Mouse (Mus musculus) small intestine, adult 2 months (tissue): Measurements from ENCODE around the gene Pecr. TPM values are rescaled to one million over a fixed set of nuclear protein-coding genes. Genes with fewer than 3 reads are reported as not detected.
"Not testable (repeated sequence)": the region's sequence is repeated elsewhere in the genome, so short reads cannot be mapped to it uniquely, and the experiment has no call there.

Experiments used
- H3K27ac ChIP-seq: fragments of 200-500 bp; 2 replicates; pipeline ENCODE4 v1.5.1; 2012; ENCODE audit warnings: low read depth, low read length, control low read depth, inconsistent platforms; ENCODE audit not compliant: insufficient read depth
- H3K27me3 ChIP-seq: fragments of 200-500 bp; 2 replicates; pipeline ENCODE4 v1.6.1; 2012; ENCODE audit warnings: mild to moderate bottlenecking, moderate library complexity, low read length, inconsistent platforms; ENCODE audit not compliant: control insufficient read depth, insufficient read depth
- H3K36me3 ChIP-seq: fragments of 200-500 bp; 2 replicates; pipeline ENCODE4 v1.6.1; 2012; ENCODE audit warnings: mild to moderate bottlenecking, low read length, control low read depth, inconsistent platforms; ENCODE audit not compliant: control insufficient read depth, insufficient read depth
- H3K4me1 ChIP-seq: fragments of 200-500 bp; 2 replicates; pipeline ENCODE4 v1.6.1; 2012; ENCODE audit warnings: low read length, inconsistent platforms, mixed read lengths; ENCODE audit not compliant: control insufficient read depth, insufficient read depth, insufficient read length
- H3K4me3 ChIP-seq: fragments of 200-500 bp; 2 replicates; pipeline ENCODE4 v1.5.1; 2012; ENCODE audit warnings: low read depth, mild to moderate bottlenecking, control low read depth, inconsistent platforms, low read length, moderate library complexity
- CTCF ChIP-seq: fragments of 200-500 bp; IDR thresholded peaks from 2 replicates; pipeline ENCODE4 v1.5.1; 2012; ENCODE audit warnings: low read depth, mild to moderate bottlenecking, control low read depth, inconsistent platforms, low read length, moderate library complexity, mixed read lengths; ENCODE audit not compliant: insufficient replicate concordance, insufficient read length; ENCODE audit errors: extremely low read depth
- POLR2A ChIP-seq: fragments of 200-500 bp; IDR thresholded peaks from 2 replicates; pipeline ENCODE4 v1.6.1; 2012; ENCODE audit warnings: low read depth, mild to moderate bottlenecking, control low read depth, inconsistent platforms, low read length, moderate library complexity
- WGBS: fragments of 180-500 bp; shearing (Covaris S2); methylation state at CpG from one replicate; pipeline ENCODE4 v1.1.7; 2018; 5-methylcytosine and 5-hydroxymethylcytosine counted together
- polyA plus RNA-seq: library from polyadenylated mRNA; depleted of rRNA; stranded (reverse); fragments of >200 nt; gene quantifications from 2 replicates; pipeline ENCODE4 v1.2.3, GENCODE M21; 2012

Pecr gene
- polyA plus RNA-seq, 1 experiment: 3.1 TPM

GRCm38 (mm10) chr1:72244317-72245036 lies 39.6 kb downstream of the Pecr start:
- Histone ChIP-seq H3K4me3 (no peak overlapping the region), H3K27ac (0 out of 2 replicates have a peak overlapping the region, but pooled peaks have one; percentile 8), H3K4me1 (no peaks in the 10 kb centered on the region), H3K27me3 (no peaks in the 10 kb centered on the region), H3K36me3 (no peaks in the 10 kb centered on the region)
- no peak for TF ChIP-seq CTCF
- no peak for TF ChIP-seq POLR2A
- WGBS: 1% methylated on average over 12 of the region's 12 CpGs

- no peaks in the 10 kb centered on the region for H3K36me3 ChIP-seq
- peak overlapping the region; percentile 65 for H3K4me3 ChIP-seq
- no peaks in the 10 kb centered on the region for H3K4me1 ChIP-seq
- peak overlapping the region; percentile 93 for H3K27ac ChIP-seq
- TF ChIP-seq CTCF (no peak), POLR2A (peak; percentile 70; the same call in 1 of the 2 replicates)
- no peaks in the 10 kb centered on the region for H3K27me3 ChIP-seq
- under 1% methylated on average over 46 of the region's 47 CpGs for WGBS
Measured at GRCm38 (mm10) chr1:72243656-72244316, 40.3 kb downstream of the Pecr start.

DNA sequence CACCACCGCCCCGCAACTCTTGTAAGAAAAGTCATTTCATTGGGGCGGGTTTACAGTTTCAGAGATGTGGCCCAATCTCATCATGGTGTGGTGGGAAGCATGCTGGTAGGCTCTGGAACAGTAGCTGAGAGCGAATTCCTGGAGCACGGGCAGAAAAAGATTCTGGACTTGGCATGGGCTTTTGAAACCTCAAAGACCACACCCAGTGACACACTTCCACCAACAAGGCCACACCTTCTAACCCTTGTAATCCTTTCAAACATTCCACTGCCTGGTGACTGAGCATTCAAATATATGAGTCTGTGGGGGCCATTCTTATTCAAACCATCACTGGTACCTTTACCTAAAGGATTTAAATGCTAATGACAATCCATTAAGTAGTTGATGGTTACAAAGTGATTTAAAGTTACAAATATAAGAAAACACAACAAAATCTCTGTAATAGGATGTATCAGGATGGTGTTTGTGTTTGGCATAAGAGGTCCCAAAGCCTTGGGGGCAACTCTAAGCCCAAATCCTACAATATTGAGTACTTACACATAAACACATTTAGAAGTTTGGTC lies 41.5 kb downstream of the Pecr start:
- 81% methylated on average over 5 of the region's 5 CpGs for WGBS
- Histone ChIP-seq H3K27me3 (no peaks in the 10 kb centered on the region), H3K36me3 (no peaks in the 10 kb centered on the region), H3K4me3 (no peak overlapping the region), H3K4me1 (no peaks in the 10 kb centered on the region), H3K27ac (no peak overlapping the region)
- TF ChIP-seq CTCF (no peak), POLR2A (no peak)

GRCm38 (mm10) chr1:72239113-72239512 lies 45.0 kb downstream of the Pecr start:
- WGBS: 81% methylated on average over 3 of the region's 3 CpGs
- not testable (repeated sequence) for H3K4me3 ChIP-seq, H3K27me3 ChIP-seq, H3K4me1 ChIP-seq, H3K36me3 ChIP-seq, H3K27ac ChIP-seq

DNA sequence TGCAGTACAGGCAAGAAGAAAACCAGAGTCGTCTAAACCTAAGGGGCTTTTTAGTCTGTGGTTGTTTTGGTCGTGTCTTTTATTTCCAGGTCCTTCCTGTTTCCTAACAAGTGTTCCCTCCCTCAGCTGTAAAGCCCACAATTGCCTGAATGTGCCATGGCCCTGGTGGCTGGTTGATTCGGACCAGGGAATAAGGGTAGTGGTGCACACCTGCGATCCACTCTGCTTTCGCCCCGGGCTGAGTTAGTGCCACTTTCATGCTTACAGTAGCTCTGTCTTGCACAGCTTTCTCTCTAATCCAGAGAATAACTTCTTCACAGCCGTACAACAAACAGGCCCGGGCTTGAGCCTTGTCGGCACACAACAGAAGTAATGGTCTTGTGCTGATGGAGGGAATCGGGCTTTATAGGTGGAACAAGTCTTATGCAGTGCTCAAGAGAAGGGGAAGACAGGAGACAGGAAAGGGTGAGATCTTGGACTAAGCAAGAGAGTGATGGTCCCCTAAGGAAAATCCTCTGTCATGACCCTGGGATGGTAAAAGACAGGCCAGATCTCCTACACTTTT lies 46.0 kb downstream of the Pecr start:
- Histone ChIP-seq H3K36me3 (no peaks in the 10 kb centered on the region), H3K4me1 (no peaks in the 10 kb centered on the region), H3K4me3 (no peak overlapping the region), H3K27ac (no peak overlapping the region), H3K27me3 (no peaks in the 10 kb centered on the region)
- 72% methylated on average over 10 of the region's 10 CpGs for WGBS
- TF ChIP-seq CTCF: no peak
- no peak for TF ChIP-seq POLR2A

- TF ChIP-seq POLR2A (no peak), CTCF (no peak)
- no peaks in the 10 kb centered on the region for H3K27me3 ChIP-seq
- no peaks in the 10 kb centered on the region for H3K36me3 ChIP-seq
- H3K27ac ChIP-seq: no peak overlapping the region
- H3K4me1 ChIP-seq: no peaks in the 10 kb centered on the region
- no peak overlapping the region for H3K4me3 ChIP-seq
- 4% methylated on average over 13 of the region's 13 CpGs for WGBS
Measured at GRCm38 (mm10) chr1:72237007-72237775, 46.9 kb downstream of the Pecr start.

GRCm38 (mm10) chr1:72236363-72237006 lies 47.6 kb downstream of the Pecr start:
- peak overlapping the region; percentile 69 for H3K4me3 ChIP-seq
- not testable (repeated sequence) for H3K27me3 ChIP-seq, H3K4me1 ChIP-seq, H3K36me3 ChIP-seq
- under 1% methylated on average over 37 of the region's 50 CpGs for WGBS
- peak overlapping the region; percentile 60 for H3K27ac ChIP-seq
